Mouse (Mus musculus) lung, postnatal 0 days (tissue): ENCODE results near the gene Galnt16.

Experiments
- CTCF ChIP-seq: IDR thresholded peaks from 2 replicates; pipeline ENCODE4 v1.5.1; 2016; ENCODE audit warnings: antibody characterized with exemption, mild to moderate bottlenecking
- EP300 ChIP-seq: IDR thresholded peaks from 2 replicates; pipeline ENCODE4 v1.6.1; 2016; ENCODE audit warnings: antibody characterized with exemption, mild to moderate bottlenecking, control low read depth

GRCm38 (mm10) chr12:80524276-80524921, 6.3 kb downstream of the Galnt16 start:
- peak; percentile 20; the same call in 1 of the 2 replicates for TF ChIP-seq CTCF
- TF ChIP-seq EP300, result no peak
